Mouse (Mus musculus): ENCODE results near the gene Ppp1r14b.
A peak's percentile ranks its signal among the peaks of the same experiment; 100 is the strongest.

Ppp1r14b gene

DNA sequence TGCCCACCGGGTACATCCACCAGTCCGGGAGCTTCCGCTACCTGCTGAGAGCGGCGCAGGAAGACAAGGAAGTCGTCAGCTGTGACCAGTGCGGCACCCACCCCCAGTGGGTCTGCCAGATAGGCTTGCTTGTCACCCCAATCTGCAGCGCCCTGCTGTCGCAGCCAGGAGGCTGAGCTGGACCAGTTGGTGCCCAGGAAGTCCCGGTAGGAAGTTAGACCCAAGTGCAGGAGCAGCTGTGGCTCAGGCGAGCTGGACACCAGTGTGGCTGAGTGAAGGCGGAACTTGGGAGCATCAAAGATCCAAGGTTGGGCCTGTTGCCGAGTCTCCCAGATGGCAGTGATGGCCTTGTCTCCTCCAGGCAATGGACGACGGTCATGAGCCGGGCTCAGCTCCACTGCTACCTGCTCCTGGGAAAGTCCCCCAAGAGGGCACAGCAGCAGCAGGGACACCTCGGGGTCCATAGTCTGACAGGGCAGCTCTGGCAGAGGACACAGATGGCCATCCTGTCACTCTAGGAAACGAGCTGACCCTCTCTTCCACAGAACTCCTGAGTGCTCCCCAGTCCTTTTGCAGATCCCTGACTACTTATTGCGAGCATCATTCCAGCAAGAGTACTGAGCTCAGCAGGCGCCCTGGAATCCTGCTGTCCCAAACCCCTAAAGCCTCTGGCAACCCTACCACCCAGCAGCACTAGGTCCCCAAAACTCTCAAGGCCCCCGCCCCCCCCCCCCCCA lies 20.7 kb downstream of the Ppp1r14b start:
- no peak for DNase-seq

DNA sequence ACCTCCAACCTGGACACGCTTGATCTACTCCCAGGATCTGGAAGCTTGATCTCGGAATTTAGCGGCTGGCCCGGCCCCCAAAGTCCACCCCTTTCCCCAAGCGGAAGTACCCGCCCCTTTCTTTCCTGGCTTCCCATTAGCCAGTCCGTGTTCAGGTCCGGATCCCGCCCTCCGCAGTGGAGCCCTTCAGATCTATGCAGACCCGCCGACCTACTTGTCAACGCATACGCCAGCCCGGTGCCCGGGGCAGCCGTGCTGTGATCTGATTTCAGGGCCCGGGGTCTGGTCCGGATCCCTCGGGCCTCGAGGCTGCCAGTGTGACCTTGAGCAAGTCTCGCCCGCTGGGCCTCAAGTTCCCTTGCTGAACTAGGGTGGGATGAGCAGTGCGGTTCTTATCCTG lies 21.2 kb downstream of the Ppp1r14b start, which contains the start of the genes Nudt22 and Trpt1:
Gene Nudt22 (minus strand): TSS at position 112 of the 400 bp plus-strand sequence.
Gene Trpt1 (plus strand): TSS at position 126 of the 400 bp plus-strand sequence.
- peak; percentile 72 for DNase-seq

DNA sequence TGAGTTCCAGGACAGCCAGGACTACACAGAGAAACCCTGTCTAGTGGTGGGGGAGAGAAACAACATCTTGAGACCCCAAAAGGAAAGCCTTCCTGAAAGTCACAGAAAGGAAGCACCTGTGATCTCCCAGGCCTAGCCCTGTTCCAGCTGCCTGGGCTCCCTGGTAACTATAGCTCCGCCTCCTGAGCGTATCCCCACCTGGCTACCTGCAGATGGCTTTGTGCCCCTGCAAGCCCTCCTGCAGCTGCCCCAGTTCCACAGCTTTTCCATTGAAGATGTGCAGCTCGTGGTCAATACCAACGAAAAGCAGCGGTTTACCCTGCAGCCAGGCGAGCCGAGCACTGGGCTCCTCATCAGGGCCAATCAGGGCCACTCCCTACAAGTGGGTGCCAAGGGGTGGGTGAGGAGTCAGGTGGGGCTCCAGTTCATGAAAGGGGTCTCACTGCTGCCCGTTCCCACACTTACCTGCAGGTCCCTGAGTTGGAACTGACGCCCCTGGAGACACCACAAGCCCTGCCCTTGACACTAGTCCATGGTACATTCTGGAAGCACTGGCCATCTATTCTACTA lies 23.0 kb downstream of the Ppp1r14b start:
- no peak for DNase-seq

DNA sequence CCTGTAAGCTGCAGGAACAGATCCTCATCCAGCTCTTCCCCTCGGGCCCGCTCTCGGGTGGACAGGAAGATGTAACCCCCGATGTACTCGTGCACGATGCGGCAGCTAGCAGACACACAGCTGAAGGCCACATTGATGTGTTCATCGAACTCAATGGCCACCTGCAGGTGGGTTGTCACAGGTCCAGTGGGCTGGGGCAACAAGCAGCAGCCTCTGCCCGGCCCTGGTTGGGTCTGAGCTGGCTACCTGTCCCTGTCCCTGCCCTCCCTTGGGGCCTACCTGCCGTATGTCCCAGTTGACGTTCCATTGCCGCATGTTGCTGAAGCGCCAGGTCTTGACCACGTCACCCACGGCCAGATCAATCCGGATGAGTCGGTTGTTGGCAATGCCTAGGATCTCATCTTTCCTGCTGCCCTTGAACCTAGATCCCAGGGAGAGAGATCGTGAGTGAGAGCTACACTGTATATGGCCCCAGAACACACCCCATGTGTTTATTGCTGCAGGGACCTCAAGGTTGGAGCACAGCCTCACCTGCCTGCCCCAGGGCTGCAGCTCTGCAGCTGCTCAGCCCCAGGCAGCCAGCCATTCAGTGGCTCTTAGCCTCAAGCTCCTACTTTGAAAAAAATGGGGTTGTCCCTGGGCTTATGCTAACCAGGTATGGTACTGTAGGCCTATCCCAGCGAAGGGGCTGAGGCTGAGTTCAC lies 24.7 kb downstream of the Ppp1r14b start:
- DNase-seq = no peak

DNA sequence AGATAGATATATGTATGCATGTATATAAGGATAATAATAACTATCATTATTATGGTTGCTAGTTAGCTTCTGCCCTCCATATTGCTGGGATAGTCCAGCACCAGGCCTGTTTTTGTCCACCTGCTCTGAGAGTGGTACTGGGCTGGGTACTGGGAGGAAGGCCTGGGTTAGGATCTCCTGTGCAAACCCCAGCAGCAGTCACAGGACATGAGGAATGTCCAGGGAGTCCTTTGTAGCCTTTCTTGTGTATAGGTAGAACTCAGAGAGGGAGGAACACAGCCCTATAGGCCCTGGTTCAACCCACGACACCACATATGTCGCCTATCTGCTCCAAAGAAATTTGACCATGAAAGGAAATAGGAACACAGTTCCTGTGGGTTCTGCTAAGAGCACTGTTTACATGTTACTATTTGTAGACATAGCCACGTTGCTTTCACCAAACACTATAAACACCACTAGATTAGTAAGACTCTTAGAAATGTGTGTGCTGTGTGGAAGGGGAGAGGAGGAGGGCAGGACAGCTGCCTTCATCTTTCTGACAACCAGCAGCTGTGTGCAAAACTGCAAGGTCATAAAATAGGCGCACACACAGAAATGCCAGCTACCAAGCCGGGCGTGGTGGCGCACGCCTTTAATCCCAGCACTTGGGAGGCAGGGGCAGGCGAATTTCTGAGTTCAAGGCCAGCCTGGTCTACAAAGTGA lies 32.3 kb downstream of the Ppp1r14b start:
- DNase-seq = no peak

DNA sequence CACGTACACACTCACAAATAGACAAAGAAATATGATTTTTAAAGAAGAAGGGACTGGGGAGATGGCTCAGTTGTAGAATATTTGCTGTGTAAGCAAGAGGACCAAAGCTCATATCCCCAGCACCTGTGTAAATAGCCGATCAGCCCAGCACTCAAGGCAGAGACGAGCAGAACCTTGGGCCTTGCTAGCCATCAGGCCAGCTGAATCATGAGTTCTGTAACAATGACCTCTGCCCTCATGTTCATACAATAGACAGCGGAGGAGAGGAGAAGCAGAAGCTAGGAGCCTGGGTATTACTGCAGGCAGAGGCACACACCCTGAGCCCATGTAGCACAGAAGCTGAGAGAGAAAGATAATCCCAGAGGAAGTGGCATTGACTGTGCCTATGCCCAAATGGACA lies 37.7 kb downstream of the Ppp1r14b start:
- DNase-seq = no peak

DNA sequence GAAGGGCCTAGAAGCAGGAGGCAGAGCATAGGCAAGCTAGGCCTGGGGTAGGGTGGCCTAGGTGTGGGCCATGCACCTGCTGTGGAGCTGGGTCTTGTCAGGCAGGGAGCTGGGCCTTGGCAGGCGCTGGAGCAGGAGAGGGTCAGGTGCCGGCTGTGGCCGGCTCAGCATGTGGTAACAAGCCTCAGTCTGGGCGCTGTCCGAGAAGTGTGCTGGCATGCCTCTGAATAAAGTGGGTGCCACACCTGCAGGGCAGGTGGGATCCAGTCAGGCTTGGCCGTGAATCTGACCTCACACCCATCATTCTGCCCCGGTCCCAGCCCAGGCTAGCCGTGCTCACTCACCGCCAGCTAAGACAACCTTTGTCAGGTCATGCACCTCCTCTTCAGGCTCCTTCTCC lies 39.2 kb downstream of the Ppp1r14b start:
- no peak for DNase-seq

DNA sequence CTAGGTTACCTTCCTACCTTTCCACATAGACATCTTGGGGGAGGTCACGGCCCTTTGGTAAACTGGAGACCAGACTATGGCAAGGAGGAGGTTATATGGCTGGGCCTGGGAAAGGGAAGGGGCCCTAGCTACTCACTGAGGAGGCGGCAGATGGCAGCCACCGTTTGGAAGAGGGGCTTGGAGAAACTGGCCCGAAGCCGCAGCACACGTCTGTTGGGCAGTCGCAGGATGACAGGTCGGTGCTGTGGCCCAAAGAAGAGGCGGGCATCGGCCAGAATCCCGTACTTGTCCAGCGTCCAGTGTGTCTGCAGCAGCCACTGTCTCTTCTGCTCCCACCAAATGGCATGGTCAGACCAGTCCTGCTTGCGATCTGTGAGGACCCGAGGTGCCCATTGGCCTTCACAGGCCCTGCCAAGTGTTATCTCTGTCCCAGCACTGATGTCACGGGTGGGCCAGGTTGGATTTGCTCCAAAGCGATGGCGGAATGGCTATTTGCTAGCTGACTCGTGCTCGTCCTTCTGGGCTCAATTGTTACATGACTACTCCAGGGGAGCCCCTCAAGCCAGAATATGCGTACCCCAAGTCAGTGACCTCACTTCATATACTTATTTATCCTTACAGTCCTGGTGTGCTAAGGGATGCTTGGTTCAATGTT lies 39.8 kb downstream of the Ppp1r14b start:
- DNase-seq = no peak

DNA sequence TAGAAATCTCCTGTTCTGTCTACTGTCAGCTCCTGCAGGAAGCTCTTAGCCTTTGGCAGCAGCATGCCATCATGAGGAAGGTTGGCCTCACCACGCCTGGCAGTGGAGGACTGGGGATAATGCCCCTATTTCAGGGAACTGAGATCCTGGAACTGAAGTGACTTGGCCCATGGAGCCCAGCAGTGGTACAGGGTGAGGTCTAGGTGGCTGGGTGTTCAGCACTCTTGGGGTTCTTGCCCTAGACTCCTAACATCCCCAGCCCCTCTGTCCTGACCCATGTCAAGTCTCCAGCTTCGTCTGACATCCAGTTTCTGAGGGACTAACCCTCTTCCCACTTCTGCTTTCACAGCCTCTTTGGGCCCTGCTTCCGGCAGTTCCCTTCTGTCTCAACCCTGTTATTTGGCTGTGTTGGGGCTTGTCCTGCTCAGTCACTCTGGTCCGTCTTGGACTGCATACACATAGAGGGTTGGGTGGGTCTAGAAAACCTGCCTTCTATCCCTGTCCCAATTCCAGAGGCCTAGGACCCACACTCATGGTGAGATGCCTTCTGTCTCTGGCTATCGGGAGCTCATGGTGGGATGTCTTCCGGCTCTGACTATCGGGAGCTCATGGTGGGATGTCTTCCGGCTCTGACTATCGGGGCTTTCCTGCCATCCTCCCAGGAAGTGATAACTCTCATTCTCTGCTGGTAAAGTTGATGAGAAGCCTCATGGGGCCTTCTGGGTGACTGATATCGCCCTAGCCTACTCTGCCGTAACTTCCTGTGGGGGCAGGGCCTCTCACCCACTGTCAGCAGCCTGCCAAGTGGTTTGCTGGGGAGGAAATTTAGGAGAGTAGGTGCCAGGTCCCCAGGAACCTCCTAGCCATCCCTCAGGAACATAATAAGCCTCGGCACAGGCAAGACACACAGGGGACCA lies 43.0 kb downstream of the Ppp1r14b start:
- DNase-seq = no peak

DNA sequence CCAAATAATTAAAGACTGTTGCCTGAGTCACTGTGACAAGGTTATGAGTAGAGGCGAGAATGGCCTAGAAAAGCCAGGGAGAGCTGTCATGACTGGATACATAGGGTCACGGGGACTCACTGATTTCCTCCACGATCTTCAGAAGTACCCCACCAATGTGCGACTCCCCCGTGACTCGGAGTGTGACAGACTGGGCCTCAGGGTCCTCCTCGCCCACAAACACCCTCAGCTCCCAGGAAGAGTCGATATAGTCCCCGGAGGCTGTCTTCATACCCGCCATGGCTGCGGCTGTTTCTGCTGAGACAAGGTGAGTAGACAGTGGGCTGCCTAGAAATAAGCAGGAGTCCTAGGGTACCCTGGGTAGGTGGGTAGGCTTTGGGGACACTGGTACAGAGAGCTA lies 43.8 kb downstream of the Ppp1r14b start:
- DNase-seq = no peak

DNA sequence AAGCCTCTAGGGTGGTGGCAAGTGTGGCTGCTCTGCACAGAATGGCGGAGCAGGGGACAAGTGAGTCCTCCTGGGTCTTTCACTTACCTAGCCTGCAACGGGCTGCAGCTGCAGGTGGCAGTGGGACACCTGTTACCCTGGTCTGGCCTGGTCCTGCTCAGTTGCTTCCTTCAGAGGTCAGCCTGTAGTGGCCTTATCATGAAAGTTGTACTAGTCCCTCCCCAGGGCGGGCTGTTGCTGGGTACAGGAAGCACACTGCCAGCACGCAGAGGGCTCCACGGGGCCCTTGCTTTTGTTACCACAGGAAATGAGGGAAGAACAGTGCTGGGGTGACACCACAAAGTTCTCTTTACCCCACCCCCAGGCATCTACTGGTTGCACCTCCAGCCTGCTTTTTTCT lies 44.4 kb downstream of the Ppp1r14b start, which contains the start of gene Fermt3:
Gene Fermt3 (minus strand): TSS at position 279 of the 400 bp plus-strand sequence.
- peak; percentile 33 for DNase-seq

DNA sequence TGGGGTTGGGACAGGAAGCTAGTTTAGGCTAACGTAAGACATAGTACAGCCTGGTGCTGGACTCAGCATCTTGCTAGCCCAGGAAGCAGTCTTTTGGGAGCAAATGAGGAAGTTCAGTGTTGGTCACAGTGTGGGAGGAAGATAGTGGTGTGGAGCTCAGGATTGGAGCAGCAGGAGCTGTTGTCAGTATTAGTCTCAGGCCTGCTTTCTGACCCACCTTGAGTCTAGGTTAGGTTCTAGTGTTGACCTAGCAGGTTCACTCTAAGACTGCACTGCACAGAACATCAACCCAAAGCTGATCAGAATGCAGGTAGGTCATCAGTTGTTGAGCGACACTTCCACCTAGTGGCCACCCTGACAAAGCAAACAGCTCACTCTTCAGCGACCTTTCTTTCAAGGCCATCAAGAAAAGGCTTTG lies 45.5 kb downstream of the Ppp1r14b start:
- no peak for DNase-seq
